Mouse (Mus musculus) heart, postnatal 0 days (tissue): ENCODE data around the gene Rnf40. TPM values are rescaled to one million over a fixed set of nuclear protein-coding genes. Genes with fewer than 3 reads are reported as not detected.

Experiments
- ATAC-seq: fragments of 200-750 bp; cut with Nextera tagmentation; 2 replicates; pipeline ENCODE4 v1.8.0; 2017; ENCODE audit warnings: low read depth, moderate number of reproducible peaks, moderate library complexity; ENCODE audit not compliant: insufficient read depth
- DNase-seq: peaks from one replicate; pipeline ENCODE4 v3.0.0-alpha.2; 2016; ENCODE audit warnings: low spot score
- H3K27ac ChIP-seq: fragments of 300-500 bp; sonication (generic); 2 replicates; pipeline ENCODE4 v1.5.1; 2014; ENCODE audit warnings: low read depth, mild to moderate bottlenecking
- H3K27me3 ChIP-seq: fragments of 300-500 bp; sonication (generic); 2 replicates; pipeline ENCODE4 v1.6.1; 2014; ENCODE audit warnings: low read length, mixed read lengths; ENCODE audit not compliant: control insufficient read depth, insufficient read depth
- H3K36me3 ChIP-seq: fragments of 300-500 bp; sonication (generic); replicated peaks from 2 replicates; pipeline ENCODE4 v1.6.1; 2014; ENCODE audit warnings: low read length, mixed read lengths; ENCODE audit not compliant: control insufficient read depth, insufficient read depth
- H3K4me1 ChIP-seq: fragments of 300-500 bp; sonication (generic); 2 replicates; pipeline ENCODE4 v1.6.1; 2014; ENCODE audit warnings: antibody characterized with exemption; ENCODE audit not compliant: control insufficient read depth, insufficient read depth
- H3K4me2 ChIP-seq: fragments of 300-500 bp; sonication (generic); 2 replicates; pipeline ENCODE4 v1.6.1; 2014; ENCODE audit warnings: low read depth, mild to moderate bottlenecking, low read length, moderate library complexity
- H3K4me3 ChIP-seq: fragments of 300-500 bp; sonication (generic); 2 replicates; pipeline ENCODE4 v1.5.1; 2014; ENCODE audit warnings: low read depth, low read length
- H3K9ac ChIP-seq: fragments of 300-500 bp; sonication (generic); replicated peaks from 2 replicates; pipeline ENCODE4 v1.6.1; 2014; ENCODE audit warnings: low read depth, low read length, mixed read lengths
- H3K9me3 ChIP-seq: fragments of 300-500 bp; sonication (generic); replicated peaks from 2 replicates; pipeline ENCODE4 v1.6.1; 2016; ENCODE audit warnings: low read length; ENCODE audit not compliant: control insufficient read depth
- CTCF ChIP-seq: IDR thresholded peaks from 2 replicates; pipeline ENCODE4 v1.5.1; 2016; ENCODE audit warnings: antibody characterized with exemption, control low read depth, low read depth
- EP300 ChIP-seq: IDR thresholded peaks from 2 replicates; pipeline ENCODE4 v1.6.1; 2016; ENCODE audit warnings: antibody characterized with exemption, low read depth
- WGBS: fragments of 180-500 bp; shearing (Covaris S2); extraction: QIAGEN DNeasy Blood & Tissue Kit; methylation state at CpG from one replicate; pipeline ENCODE4 v1.1.7; 2014; 5-methylcytosine and 5-hydroxymethylcytosine counted together
- polyA plus RNA-seq: library from polyadenylated mRNA; unstranded; fragments of >200 nt; fragmentation: Nextera tagmentation; extraction: Ambion mirVana; gene quantifications from 2 replicates; pipeline ENCODE4 v1.2.1, GENCODE M21; 2015
- total RNA-seq: library from RNA; depleted of rRNA; stranded (reverse); fragments of >200 nt; gene quantifications from 2 replicates; pipeline ENCODE4 v1.2.3, GENCODE M21; 2014; ENCODE audit warnings: low replicate concordance; rRNA removed

Rnf40 gene
- 20.7 and 26.6 TPM in 2 replicates for total RNA-seq
- polyA plus RNA-seq: 21.3 and 23.1 TPM in 2 replicates

GRCm38 (mm10) chr7:127588011-127588871 lies at the start of gene Rnf40, which contains the start of gene Ccdc189:
TSS of gene Rnf40 (plus strand) at chr7:127588767.
TSS of gene Ccdc189 (minus strand) at chr7:127588595.
- DNase-seq (peak; percentile 100), ATAC-seq (peak; percentile 94)
- H3K36me3 ChIP-seq: peaks cover 47% of the 10 kb centered on the region
- peaks cover 17% of the 10 kb centered on the region for H3K4me1 ChIP-seq
- peak within 1 kb of the TSS; percentile 92 for H3K4me2 ChIP-seq
- WGBS: under 1% methylated on average over 50 of the region's 50 CpGs
- peak within 1 kb of the TSS; percentile 91 for H3K9ac ChIP-seq
- TF ChIP-seq EP300 (0 out of 2 replicates have a peak, but pooled peaks have one; percentile 6), CTCF (no peak)
- H3K27me3 ChIP-seq: no peaks in the 10 kb centered on the region
- peak within 1 kb of the TSS; percentile 98 for H3K4me3 ChIP-seq
- H3K9me3 ChIP-seq: no peaks in the 10 kb centered on the region
- H3K27ac ChIP-seq: peak within 1 kb of the TSS; percentile 83

- Histone ChIP-seq H3K36me3 (peaks cover 93% of the 10 kb centered on the region), H3K4me3 (no peak overlapping the region), H3K4me2 (no peak overlapping the region), H3K4me1 (no peaks in the 10 kb centered on the region), H3K9ac (no peak overlapping the region), H3K27me3 (no peaks in the 10 kb centered on the region), H3K9me3 (no peaks in the 10 kb centered on the region), H3K27ac (no peak overlapping the region)
- WGBS: 81% methylated on average over 3 of the region's 3 CpGs
- ATAC-seq (no peak), DNase-seq (no peak)
- TF ChIP-seq CTCF (no peak), EP300 (no peak)
Observed at GRCm38 (mm10) chr7:127541671-127542070, 46.9 kb upstream of the Rnf40 start.

- WGBS: 70% methylated on average over 15 of the region's 15 CpGs
- Histone ChIP-seq H3K4me3 (no peak overlapping the region), H3K9ac (no peak overlapping the region), H3K9me3 (no peaks in the 10 kb centered on the region), H3K36me3 (peaks cover 75% of the 10 kb centered on the region), H3K27ac (peak overlapping the region; percentile 25; the same call in 1 of the 2 replicates), H3K4me1 (no peaks in the 10 kb centered on the region), H3K4me2 (no peak overlapping the region), H3K27me3 (no peaks in the 10 kb centered on the region)
- TF ChIP-seq CTCF (no peak), EP300 (no peak)
- peak; percentile 59 for DNase-seq
- peak; percentile 71 for ATAC-seq
Observed at GRCm38 (mm10) chr7:127549116-127549835, 39.3 kb upstream of the Rnf40 start.

- Histone ChIP-seq H3K27me3 (no peaks in the 10 kb centered on the region), H3K4me3 (no peak overlapping the region), H3K4me2 (no peak overlapping the region), H3K9ac (no peak overlapping the region), H3K9me3 (no peaks in the 10 kb centered on the region), H3K36me3 (peaks cover 79% of the 10 kb centered on the region), H3K27ac (no peak overlapping the region), H3K4me1 (no peaks in the 10 kb centered on the region)
- no peak for TF ChIP-seq EP300
- TF ChIP-seq CTCF: no peak
- 94% methylated on average over 8 of the region's 8 CpGs for WGBS
- ATAC-seq (no peak), DNase-seq (no peak)
Observed at GRCm38 (mm10) chr7:127551558-127551957, 37.0 kb upstream of the Rnf40 start.

GRCm38 (mm10) chr7:127560580-127560979 lies 28.0 kb upstream of the Rnf40 start:
- Histone ChIP-seq H3K9ac (no peak overlapping the region), H3K9me3 (no peaks in the 10 kb centered on the region), H3K4me2 (no peak overlapping the region), H3K27me3 (no peaks in the 10 kb centered on the region), H3K36me3 (peaks cover 69% of the 10 kb centered on the region), H3K27ac (no peak overlapping the region), H3K4me3 (no peak overlapping the region), H3K4me1 (0 out of 2 replicates have a peak, but pooled peaks cover 9% of the 10 kb centered on the region)
- TF ChIP-seq CTCF (no peak), EP300 (no peak)
- DNase-seq: no peak
- no peak for ATAC-seq
- 93% methylated on average over 11 of the region's 11 CpGs for WGBS
